Mouse (Mus musculus) ovary, postnatal 14 days (tissue): ENCODE data around the gene C1ra.
"Not testable (repeated sequence)": the region's sequence is repeated elsewhere in the genome, so short reads cannot be mapped to it uniquely, and the experiment has no call there.

ENCODE experiments used
- DNase-seq: peaks from one replicate; pipeline ENCODE4 v3.0.0; 2022; ENCODE audit warnings: low spot score

C1ra gene

GRCm38 (mm10) chr6:124544466-124544865 lies 32.3 kb downstream of the C1ra start:
- peak; percentile 15 for DNase-seq

GRCm38 (mm10) chr6:124545425-124545824 lies 33.2 kb downstream of the C1ra start:
- DNase-seq = no peak

- not testable (repeated sequence) for DNase-seq
Measured at GRCm38 (mm10) chr6:124547979-124548378, 35.8 kb downstream of the C1ra start.

- no peak for DNase-seq
Measured at GRCm38 (mm10) chr6:124549023-124549550, 36.9 kb downstream of the C1ra start.

- DNase-seq = no peak
Measured at GRCm38 (mm10) chr6:124552766-124553165, 40.6 kb downstream of the C1ra start.

- not testable (repeated sequence) for DNase-seq
Measured at GRCm38 (mm10) chr6:124555956-124556355, 43.8 kb downstream of the C1ra start.

GRCm38 (mm10) chr6:124561156-124561555 lies 49.0 kb downstream of the C1ra start:
- DNase-seq = not testable (repeated sequence)

GRCm38 (mm10) chr6:124561611-124562010 lies 49.4 kb downstream of the C1ra start:
- DNase-seq = not testable (repeated sequence)

GRCm38 (mm10) chr6:124570026-124570425 lies 57.8 kb downstream of the C1ra start, which contains the start of gene C1rb:
Gene C1rb, plus strand, starts transcription at chr6:124570294.
- peak; percentile 70 for DNase-seq
